Mouse (Mus musculus) ES-CJ7 (cell line): Measurements from ENCODE around the gene Oas1f.
A peak's percentile ranks its signal among the peaks of the same experiment; 100 is the strongest.
"Not testable (repeated sequence)": the region's sequence is repeated elsewhere in the genome, so short reads cannot be mapped to it uniquely, and the experiment has no call there.

Source experiments
- DNase-seq: peaks from one replicate; pipeline ENCODE4 v3.0.0; 2011; ENCODE audit warnings: low read depth, low spot score

Oas1f gene

GRCm38 (mm10) chr5:120847067-120847466 is at the start of gene Oas1f:
Gene Oas1f (plus strand): TSS chr5:120847367.
- DNase-seq = no peak

GRCm38 (mm10) chr5:120798147-120798546 is 49.0 kb upstream of the Oas1f start:
- not testable (repeated sequence) for DNase-seq

- DNase-seq = not testable (repeated sequence)
Observed at GRCm38 (mm10) chr5:120798943-120799342, 48.2 kb upstream of the Oas1f start.

- no peak for DNase-seq
Observed at GRCm38 (mm10) chr5:120803596-120803995, 43.6 kb upstream of the Oas1f start.

- DNase-seq = peak; percentile 86
Observed at GRCm38 (mm10) chr5:120806458-120806857, 40.7 kb upstream of the Oas1f start.

GRCm38 (mm10) chr5:120809171-120809570 is 38.0 kb upstream of the Oas1f start:
- DNase-seq = no peak

- peak; percentile 87 for DNase-seq
Observed at GRCm38 (mm10) chr5:120811951-120812819, 35.0 kb upstream of the Oas1f start, which contains the start of gene Oas1c. Gene Oas1c (minus strand): TSS chr5:120812514.

- DNase-seq = no peak
Observed at GRCm38 (mm10) chr5:120813023-120813422, 34.1 kb upstream of the Oas1f start.

GRCm38 (mm10) chr5:120815949-120816348 is 31.2 kb upstream of the Oas1f start:
- peak; percentile 73 for DNase-seq

- no peak for DNase-seq
Observed at GRCm38 (mm10) chr5:120818999-120819398, 28.2 kb upstream of the Oas1f start.

GRCm38 (mm10) chr5:120831031-120831430 is 16.1 kb upstream of the Oas1f start:
- DNase-seq = no peak

- peak; percentile 82 for DNase-seq
Observed at GRCm38 (mm10) chr5:120833335-120834280, 13.6 kb upstream of the Oas1f start.

- peak; percentile 90 for DNase-seq
Observed at GRCm38 (mm10) chr5:120836731-120837585, 10.2 kb upstream of the Oas1f start.

- no peak for DNase-seq
Observed at GRCm38 (mm10) chr5:120844713-120845112, 2.5 kb upstream of the Oas1f start.

GRCm38 (mm10) chr5:120849601-120850136 is 2.5 kb downstream of the Oas1f start:
- DNase-seq = peak; percentile 81

GRCm38 (mm10) chr5:120859241-120859640 is 12.1 kb downstream of the Oas1f start:
- no peak for DNase-seq

GRCm38 (mm10) chr5:120861121-120861520 is 14.0 kb downstream of the Oas1f start, which contains the start of gene Oas1h:
Gene Oas1h (plus strand): TSS chr5:120861421.
- no peak for DNase-seq

GRCm38 (mm10) chr5:120865336-120865860 is 18.2 kb downstream of the Oas1f start:
- DNase-seq = peak; percentile 82

- DNase-seq = no peak
Observed at GRCm38 (mm10) chr5:120869436-120870015, 22.4 kb downstream of the Oas1f start.

- DNase-seq = no peak
Observed at GRCm38 (mm10) chr5:120870081-120870480, 22.9 kb downstream of the Oas1f start.
